Mouse (Mus musculus) effector memory CD4-positive, alpha-beta T cell, adult 7 months (primary cell): ENCODE measurements around the gene Mapk9. TPM values are rescaled to one million over a fixed set of nuclear protein-coding genes. Genes with fewer than 3 reads are reported as not detected.

Experiments used
- polyA plus RNA-seq: library from polyadenylated mRNA; unstranded; fragments of 100-300 nt; shearing (Covaris generic); gene quantifications from one replicate; pipeline ENCODE4 v1.2.1, GENCODE M21; 2017

The Mapk9 gene
- polyA plus RNA-seq, result 37.6 TPM

GRCm38 (mm10) chr11:49846401-49847070, at the start of gene Mapk9:
Gene Mapk9 (plus strand): TSS chr11:49846751.

DNA sequence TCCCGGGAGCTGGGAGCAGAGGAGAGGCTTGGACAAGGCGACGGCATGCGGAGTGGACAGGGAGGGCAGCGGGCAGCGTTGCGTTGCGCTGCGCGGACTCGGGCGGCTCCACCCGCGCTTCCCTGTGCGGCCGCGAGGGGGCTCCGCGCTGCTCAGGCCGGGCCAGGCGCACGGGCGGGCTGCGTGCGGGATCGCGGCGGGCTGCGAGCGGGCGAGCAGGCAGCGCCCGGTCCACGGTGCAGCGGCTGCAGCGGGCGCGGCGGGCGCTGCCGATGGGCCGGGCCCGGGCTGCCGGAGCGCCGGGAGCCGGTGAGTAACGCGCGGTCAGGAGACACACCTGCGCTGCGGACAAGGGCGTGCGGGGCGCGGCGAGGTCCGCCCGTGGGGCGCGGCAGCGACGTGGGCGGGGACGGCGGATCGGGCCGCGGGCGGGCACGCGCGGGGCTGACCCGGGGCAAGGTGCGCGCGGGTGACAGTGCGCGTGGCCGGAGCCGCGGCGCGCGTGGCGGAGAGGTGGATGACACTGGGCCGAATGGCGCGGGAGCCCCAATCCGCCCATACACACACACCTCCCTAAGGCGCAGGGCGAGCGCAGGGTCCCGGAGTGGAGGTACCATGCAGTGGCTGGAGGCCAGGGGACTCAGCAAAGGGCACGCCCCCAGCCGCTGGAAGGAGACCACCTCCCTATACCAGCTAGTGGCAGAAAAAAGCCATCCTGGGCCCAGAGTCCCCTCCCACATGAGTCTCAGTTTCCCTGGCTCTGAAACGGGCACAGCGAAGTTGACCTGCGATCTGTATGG, 55.3 kb downstream of the Mapk9 start, which contains the start of gene Rasgef1c:
Rasgef1c (plus strand) TSS at position 177 of the 800 bp plus-strand sequence.

Other genes with a start within 250 kb of the Mapk9 start
- gene Flt4, start 237.5 kb upstream of the Mapk9 start, polyA plus RNA-seq, result not detected
- gene Scgb3a1, start 183.1 kb upstream of the Mapk9 start, polyA plus RNA-seq, result not detected
- 66.6 TPM for gene Cnot6, start 134.0 kb upstream of the Mapk9 start, polyA plus RNA-seq
- not detected for gene Gfpt2, start 52.6 kb upstream of the Mapk9 start, polyA plus RNA-seq
- not detected for gene Rasgef1c, start 55.1 kb downstream of the Mapk9 start, polyA plus RNA-seq
- 10.3 TPM for gene Rnf130, start 178.6 kb downstream of the Mapk9 start, polyA plus RNA-seq